Mouse (Mus musculus) erythroblast, embryonic 14.5 days (primary cell): Measurements from ENCODE around the gene Ccdc155. TPM values are rescaled to one million over a fixed set of nuclear protein-coding genes. Genes with fewer than 3 reads are reported as not detected.

Experiments
- H3K27me3 ChIP-seq: 2 replicates; pipeline ENCODE4 v1.6.1; 2012; ENCODE audit warnings: inconsistent platforms; ENCODE audit not compliant: control insufficient read depth
- H3K36me3 ChIP-seq: 2 replicates; pipeline ENCODE4 v1.6.1; 2012; ENCODE audit warnings: mild to moderate bottlenecking, inconsistent platforms; ENCODE audit not compliant: control insufficient read depth
- H3K4me1 ChIP-seq: 2 replicates; pipeline ENCODE4 v1.6.1; 2012; ENCODE audit warnings: inconsistent platforms; ENCODE audit not compliant: control insufficient read depth
- H3K4me3 ChIP-seq: replicated peaks from 2 replicates; pipeline ENCODE3; 2012; ENCODE audit warnings: moderate library complexity, mild to moderate bottlenecking, inconsistent platforms
- H3K9me3 ChIP-seq: 2 replicates; pipeline ENCODE4 v1.6.1; 2012; ENCODE audit warnings: low read length, inconsistent platforms, mixed read lengths; ENCODE audit not compliant: control insufficient read depth
- GATA1 ChIP-seq: IDR thresholded peaks from 2 replicates; pipeline ENCODE4 v1.6.1; 2012; ENCODE audit warnings: low read length, inconsistent platforms, mixed read lengths
- TAL1 ChIP-seq: IDR thresholded peaks from 3 replicates; pipeline ENCODE4 v1.6.1; 2012; ENCODE audit warnings: low read length, inconsistent platforms, mixed read lengths
- polyA plus RNA-seq: library from polyadenylated mRNA; stranded (reverse); fragments of >175 nt; gene quantifications from 2 replicates; pipeline ENCODE4 v1.2.3, GENCODE M21; 2012

Ccdc155 gene
- polyA plus RNA-seq, 1 experiment, result 0.05 TPM

GRCm38 (mm10) chr7:45211851-45212251 lies 7.2 kb upstream of the Ccdc155 start, which contains the start of gene Dkkl1:
Dkkl1 (minus strand) TSS chr7:45212147.
- Histone ChIP-seq H3K4me1 (peaks cover 27% of the 10 kb centered on the region), H3K27me3 (peaks cover 52% of the 10 kb centered on the region), H3K4me3 (peak within 1 kb of the TSS; percentile 51), H3K9me3 (0 out of 2 replicates have a peak, but pooled peaks cover 2% of the 10 kb centered on the region), H3K36me3 (no peaks in the 10 kb centered on the region)
- no peak for TF ChIP-seq TAL1
- no peak for TF ChIP-seq GATA1

- 0 out of 2 replicates have a peak, but pooled peaks cover 2% of the 10 kb centered on the region for H3K9me3 ChIP-seq
- H3K27me3 ChIP-seq, result peaks cover 44% of the 10 kb centered on the region
- peaks cover 25% of the 10 kb centered on the region for H3K4me1 ChIP-seq
- TF ChIP-seq GATA1 (no peak), TAL1 (no peak)
- H3K36me3 ChIP-seq, result no peaks in the 10 kb centered on the region
- peak overlapping the region; percentile 51 for H3K4me3 ChIP-seq
These were observed 6.4 kb upstream of the Ccdc155 start for GRCm38 (mm10) chr7:45211070-45211469.

GRCm38 (mm10) chr7:45208260-45208659 lies 3.6 kb upstream of the Ccdc155 start:
- H3K9me3 ChIP-seq, result 0 out of 2 replicates have a peak, but pooled peaks cover 2% of the 10 kb centered on the region
- TF ChIP-seq TAL1 (no peak), GATA1 (no peak)
- H3K4me1 ChIP-seq, result peaks cover 39% of the 10 kb centered on the region
- no peaks in the 10 kb centered on the region for H3K36me3 ChIP-seq
- no peak overlapping the region for H3K4me3 ChIP-seq
- H3K27me3 ChIP-seq, result peaks cover 25% of the 10 kb centered on the region

- Histone ChIP-seq H3K27me3 (peaks cover 5% of the 10 kb centered on the region), H3K9me3 (no peaks in the 10 kb centered on the region), H3K4me1 (peaks cover 16% of the 10 kb centered on the region), H3K4me3 (no peak overlapping the region), H3K36me3 (no peaks in the 10 kb centered on the region)
- TF ChIP-seq TAL1 (no peak), GATA1 (no peak)
These were observed 2.0 kb downstream of the Ccdc155 start for GRCm38 (mm10) chr7:45202654-45203053.

GRCm38 (mm10) chr7:45198961-45199360 lies 5.7 kb downstream of the Ccdc155 start:
- Histone ChIP-seq H3K4me3 (no peak overlapping the region), H3K36me3 (no peaks in the 10 kb centered on the region), H3K27me3 (peaks cover 5% of the 10 kb centered on the region), H3K4me1 (peaks cover 2% of the 10 kb centered on the region), H3K9me3 (no peaks in the 10 kb centered on the region)
- TF ChIP-seq TAL1 (no peak), GATA1 (no peak)

GRCm38 (mm10) chr7:45198435-45198834 lies 6.3 kb downstream of the Ccdc155 start:
- Histone ChIP-seq H3K27me3 (peaks cover 10% of the 10 kb centered on the region), H3K4me1 (no peaks in the 10 kb centered on the region), H3K36me3 (no peaks in the 10 kb centered on the region), H3K4me3 (no peak overlapping the region), H3K9me3 (no peaks in the 10 kb centered on the region)
- no peak for TF ChIP-seq TAL1
- no peak for TF ChIP-seq GATA1

GRCm38 (mm10) chr7:45196994-45197393 lies 7.7 kb downstream of the Ccdc155 start:
- Histone ChIP-seq H3K4me1 (no peaks in the 10 kb centered on the region), H3K36me3 (no peaks in the 10 kb centered on the region), H3K27me3 (peaks cover 14% of the 10 kb centered on the region), H3K4me3 (no peak overlapping the region), H3K9me3 (no peaks in the 10 kb centered on the region)
- TF ChIP-seq GATA1 (no peak), TAL1 (no peak)

GRCm38 (mm10) chr7:45196176-45196535 lies 8.5 kb downstream of the Ccdc155 start:
- Histone ChIP-seq H3K27me3 (peaks cover 22% of the 10 kb centered on the region), H3K9me3 (no peaks in the 10 kb centered on the region), H3K4me3 (no peak overlapping the region), H3K36me3 (no peaks in the 10 kb centered on the region), H3K4me1 (no peaks in the 10 kb centered on the region)
- TF ChIP-seq TAL1 (no peak), GATA1 (no peak)

GRCm38 (mm10) chr7:45195341-45196175 lies 9.1 kb downstream of the Ccdc155 start:
- H3K4me1 ChIP-seq, result no peaks in the 10 kb centered on the region
- H3K9me3 ChIP-seq, result no peaks in the 10 kb centered on the region
- H3K27me3 ChIP-seq, result peaks cover 27% of the 10 kb centered on the region
- H3K36me3 ChIP-seq, result no peaks in the 10 kb centered on the region
- TF ChIP-seq TAL1 (no peak), GATA1 (no peak)
- no peak overlapping the region for H3K4me3 ChIP-seq
